Mouse (Mus musculus): Measurements from ENCODE around the gene Ubqln3. TPM values are rescaled to one million over a fixed set of nuclear protein-coding genes. Genes with fewer than 3 reads are reported as not detected.

Ubqln3 gene
- not detected for total RNA-seq (2022)

GRCm38 (mm10) chr7:104143179-104143578 lies at the start of gene Ubqln3:
TSS of gene Ubqln3 (minus strand) at chr7:104143279.
- no peak for DNase-seq (ENCODE audit: low spot score in 2 of 2)

GRCm38 (mm10) chr7:104191275-104191674 lies 48.2 kb upstream of the Ubqln3 start:
- DNase-seq (ENCODE audit: low spot score in 2 of 2) = no peak

DNA sequence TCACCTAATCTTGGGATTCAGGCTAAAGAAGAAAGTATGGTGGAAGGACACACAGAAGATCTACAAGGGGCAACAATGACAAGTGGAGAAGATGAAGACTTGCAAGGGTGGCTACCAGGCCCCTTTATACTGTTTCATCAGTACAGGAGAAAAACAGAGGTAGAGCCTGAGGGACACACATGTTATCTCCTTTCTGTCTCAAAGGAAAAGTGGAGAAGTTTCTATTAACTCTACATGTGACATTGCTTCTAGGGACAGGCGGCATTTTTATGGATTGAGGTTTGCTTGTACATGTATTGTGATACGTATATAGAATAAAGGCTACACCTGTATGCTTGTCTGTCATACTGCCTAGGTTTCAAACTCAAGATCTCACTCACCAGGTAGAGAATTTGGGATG lies 40.2 kb upstream of the Ubqln3 start, which contains the start of gene Olfr648:
Gene Olfr648 (minus strand): TSS at position 101 of the 400 bp plus-strand sequence.
- no peak for DNase-seq (ENCODE audit: low spot score in 2 of 2)

GRCm38 (mm10) chr7:104179074-104179473 lies 36.0 kb upstream of the Ubqln3 start:
- DNase-seq (ENCODE audit: low spot score in 2 of 2) = no peak

DNA sequence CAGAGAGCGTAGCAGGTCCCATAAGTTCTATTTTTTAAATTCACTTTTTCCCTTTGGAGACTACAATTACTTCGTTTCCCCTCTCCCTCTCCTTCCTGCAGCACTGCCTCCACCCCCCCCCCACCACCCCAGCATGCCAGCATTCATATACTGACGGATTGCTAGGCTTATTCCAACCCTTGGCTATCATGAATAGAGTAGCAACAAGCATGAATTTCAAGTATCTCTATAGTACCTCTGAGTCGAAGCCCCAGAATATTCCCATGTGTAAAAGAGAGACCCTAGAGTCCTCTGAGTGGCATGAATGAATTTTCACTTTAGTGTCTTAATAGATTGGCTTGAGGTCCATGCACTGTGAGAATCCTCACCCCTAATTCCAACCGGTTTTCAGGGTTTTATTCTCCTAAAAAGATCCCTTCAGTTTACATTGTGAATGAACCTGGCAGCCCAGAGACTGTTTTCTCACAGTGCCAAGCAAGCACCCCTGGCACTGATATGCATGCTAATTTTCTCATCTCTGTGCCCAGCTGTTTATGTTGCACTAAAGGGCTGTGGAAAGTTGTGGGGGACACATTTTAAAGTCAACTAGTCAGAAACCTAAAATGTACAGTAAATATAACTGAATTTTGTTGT lies 35.5 kb upstream of the Ubqln3 start:
- no peak for DNase-seq (ENCODE audit: low spot score in 2 of 2)

- DNase-seq (ENCODE audit: low spot score in 2 of 2) = no peak
Measured at GRCm38 (mm10) chr7:104175085-104175484, 32.0 kb upstream of the Ubqln3 start.

GRCm38 (mm10) chr7:104169634-104170204 lies 26.6 kb upstream of the Ubqln3 start:
- DNase-seq (ENCODE audit: low spot score in 2 of 2) = no peak

DNA sequence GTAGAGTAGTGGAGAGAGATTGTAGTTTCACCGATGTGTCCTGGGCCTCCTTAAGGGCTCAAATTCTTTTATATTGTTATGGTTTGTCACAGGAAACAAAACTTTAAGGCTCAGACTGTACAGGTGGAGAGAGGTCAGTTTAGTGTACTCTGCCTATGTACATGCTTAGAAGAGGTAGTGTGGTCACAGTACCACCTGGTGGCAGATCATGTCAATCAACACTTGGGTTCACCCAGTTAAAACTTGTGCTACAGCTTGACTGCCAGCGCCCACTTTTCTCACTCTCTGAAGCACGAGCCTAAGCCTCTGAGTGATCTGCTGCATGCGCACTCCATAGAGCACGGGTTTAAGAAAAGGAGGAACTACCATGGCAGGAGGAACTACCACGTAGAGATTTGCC lies 24.0 kb upstream of the Ubqln3 start:
- no peak for DNase-seq (ENCODE audit: low spot score in 2 of 2)

- no peak for DNase-seq (ENCODE audit: low spot score in 2 of 2)
Measured at GRCm38 (mm10) chr7:104150456-104150855, 7.4 kb upstream of the Ubqln3 start, which contains the start of gene Ubqlnl. TSS of gene Ubqlnl (minus strand) at chr7:104150556.

- DNase-seq (ENCODE audit: low spot score in 2 of 2) = no peak
Measured at GRCm38 (mm10) chr7:104137305-104137704, 5.8 kb downstream of the Ubqln3 start, which contains the start of gene Olfr643. TSS of gene Olfr643 (minus strand) at chr7:104137405.

- DNase-seq (ENCODE audit: low spot score in 2 of 2) = no peak
Measured at GRCm38 (mm10) chr7:104129726-104130125, 13.4 kb downstream of the Ubqln3 start, which contains the start of gene Ubqln5. TSS of gene Ubqln5 (minus strand) at chr7:104129826.

GRCm38 (mm10) chr7:104104757-104104972 lies 38.4 kb downstream of the Ubqln3 start, which contains the start of gene Olfr646:
TSS of gene Olfr646 (plus strand) at chr7:104104873.
- no peak for DNase-seq (ENCODE audit: low spot score in 2 of 2)

DNA sequence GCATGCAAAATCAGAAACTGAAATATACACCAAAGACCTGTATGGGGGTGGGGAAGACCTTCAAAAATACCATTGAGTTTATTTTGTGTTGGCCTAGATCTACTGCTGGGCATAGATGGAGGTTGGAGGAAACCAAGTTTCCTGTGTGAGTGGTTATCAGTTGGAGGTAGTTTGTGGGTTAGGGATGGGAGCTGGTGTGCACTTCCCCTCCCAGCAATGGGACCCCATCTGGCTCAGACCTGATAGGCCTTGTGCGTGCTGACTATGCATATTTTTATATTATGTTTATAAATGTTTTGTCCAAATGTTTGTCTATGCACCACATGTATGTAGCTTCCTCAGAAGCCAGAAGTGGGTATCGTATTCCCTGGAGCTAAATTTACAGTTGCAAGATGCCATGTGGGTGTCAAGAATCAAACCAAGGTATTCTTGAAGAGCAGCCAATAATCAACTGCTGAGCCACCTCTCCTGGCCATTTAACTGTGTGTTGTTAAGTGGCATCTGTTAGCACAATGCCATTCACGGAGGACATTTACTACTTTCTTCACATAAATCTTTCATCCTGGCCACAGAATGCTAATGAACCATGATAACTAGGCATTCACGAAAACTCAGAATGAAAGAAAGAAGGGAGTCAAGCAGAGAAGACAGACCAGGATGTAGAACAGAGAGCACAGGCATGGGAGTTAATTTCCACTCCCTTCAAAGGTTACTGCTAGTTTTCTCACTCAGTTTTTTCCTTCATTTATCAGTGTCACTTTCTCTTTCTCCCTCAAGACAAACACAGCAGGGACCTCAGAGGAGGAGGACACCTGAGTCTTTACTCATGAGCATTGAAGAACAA lies 38.9 kb downstream of the Ubqln3 start:
- no peak for DNase-seq (ENCODE audit: low spot score in 2 of 2)

Other genes starting within 250 kb of the Ubqln3 start
- gene Olfr64, start 248.8 kb downstream of the Ubqln3 start, total RNA-seq (2022) = not detected
- gene Olfr65, start 239.8 kb downstream of the Ubqln3 start, total RNA-seq (2022) = not detected
- gene Olfr631, start 214.5 kb downstream of the Ubqln3 start, total RNA-seq (2022) = not detected
- gene Olfr632, start 208.9 kb downstream of the Ubqln3 start, total RNA-seq (2022) = not detected
- gene Olfr633, start 198.8 kb downstream of the Ubqln3 start, total RNA-seq (2022) = not detected
- gene Olfr635, start 172.1 kb downstream of the Ubqln3 start, total RNA-seq (2022) = under 1 TPM in 3 of 4 experiments, not detected in 1; 0.04 to 0.05 (median 0.04) TPM
- gene Olfr638, start 144.5 kb downstream of the Ubqln3 start, total RNA-seq (2022) = not detected
- gene Olfr639, start 126.0 kb downstream of the Ubqln3 start, total RNA-seq (2022) = under 1 TPM in 3 of 4 experiments, not detected in 1; 0.06 to 0.31 (median 0.18) TPM
- gene Olfr640, start 117.7 kb downstream of the Ubqln3 start, total RNA-seq (2022) = not detected
- gene Olfr641, start 107.8 kb downstream of the Ubqln3 start, total RNA-seq (2022) = not detected
- not detected for gene Olfr642, start 90.6 kb downstream of the Ubqln3 start, total RNA-seq (2022)
- not detected for gene 4930516K23Rik, start 81.8 kb downstream of the Ubqln3 start, total RNA-seq (2022)
- not detected for gene Olfr644, start 71.4 kb downstream of the Ubqln3 start, total RNA-seq (2022)
- not detected for gene Olfr645, start 57.8 kb downstream of the Ubqln3 start, total RNA-seq (2022)
- not detected for gene Olfr646, start 38.4 kb downstream of the Ubqln3 start, total RNA-seq (2022)
- not detected for gene Ubqln5, start 13.5 kb downstream of the Ubqln3 start, total RNA-seq (2022)
- not detected for gene Olfr643, start 5.9 kb downstream of the Ubqln3 start, total RNA-seq (2022)
- gene Ubqlnl, start 7.3 kb upstream of the Ubqln3 start, total RNA-seq (2022) = not detected
- gene Olfm5, start 21.6 kb upstream of the Ubqln3 start, total RNA-seq (2022) = not detected
- under 1 TPM; 0.14 to 0.31 (median 0.22) TPM for gene Olfr648, start 40.1 kb upstream of the Ubqln3 start, total RNA-seq (2022)
- gene Olfr649, start 52.7 kb upstream of the Ubqln3 start, total RNA-seq (2022) = not detected
- under 1 TPM; 0.14 to 0.29 (median 0.16) TPM for gene Trim6, start 75.5 kb upstream of the Ubqln3 start, total RNA-seq (2022)
- 1 to 10 TPM; 1.7 to 4.0 (median 2.7) TPM for gene Trim34a, start 101.2 kb upstream of the Ubqln3 start, total RNA-seq (2022)
- gene Trim5, start 144.8 kb upstream of the Ubqln3 start, total RNA-seq (2022) = 1 to 10 TPM in 2 of 4 experiments, under 1 TPM in 2; 0.47 to 1.7 (median 1.2) TPM
- 1 to 10 TPM; 2.6 to 5.4 (median 4.4) TPM for gene Trim12a, start 172.2 kb upstream of the Ubqln3 start, total RNA-seq (2022)
- gene Trim34b, start 186.2 kb upstream of the Ubqln3 start, total RNA-seq (2022) = under 1 TPM in 2 of 4 experiments, not detected in 2; 0.29 to 0.34 TPM
- gene Trim12c, start 210.1 kb upstream of the Ubqln3 start, total RNA-seq (2022) = 1 to 10 TPM; 1.5 to 3.4 (median 2.4) TPM
- gene Trim30b, start 226.6 kb upstream of the Ubqln3 start, total RNA-seq (2022) = under 1 TPM in 3 of 4 experiments, not detected in 1; 0.18 to 0.33 (median 0.25) TPM